Mouse (Mus musculus) G1E (cell line): Measurements from ENCODE around the gene Izumo1r. TPM values are rescaled to one million over a fixed set of nuclear protein-coding genes. Genes with fewer than 3 reads are reported as not detected.

Experiments
- ATAC-seq: 2 replicates; pipeline ENCODE4 v1.8.0; 2016; ENCODE audit warnings: mild to moderate bottlenecking; ENCODE audit not compliant: insufficient number of reproducible peaks, poor library complexity, low FRiP score, severe bottlenecking; ENCODE audit errors: extremely low read depth
- DNase-seq: peaks from one replicate; pipeline ENCODE4 v3.0.0; 2012; ENCODE audit warnings: low spot score
- H3K27me3 ChIP-seq: 2 replicates; pipeline ENCODE4 v1.6.1; 2012; ENCODE audit warnings: mild to moderate bottlenecking, low read length, inconsistent platforms; ENCODE audit not compliant: insufficient read depth
- H3K36me3 ChIP-seq: replicated peaks from 2 replicates; pipeline ENCODE3; 2012; ENCODE audit warnings: mild to moderate bottlenecking, inconsistent platforms
- H3K4me1 ChIP-seq: 2 replicates; pipeline ENCODE4 v1.6.1; 2012; ENCODE audit warnings: low read depth, low read length, inconsistent platforms, mixed read lengths; ENCODE audit not compliant: insufficient read depth
- H3K4me3 ChIP-seq: 2 replicates; pipeline ENCODE4 v1.5.1; 2012; ENCODE audit warnings: low read depth, mild to moderate bottlenecking, inconsistent platforms, low read length, moderate library complexity, mixed read lengths
- H3K9me3 ChIP-seq: replicated peaks from 2 replicates; pipeline ENCODE4 v1.6.1; 2012; ENCODE audit warnings: inconsistent platforms
- CTCF ChIP-seq: IDR thresholded peaks from 2 replicates; pipeline ENCODE4 v1.5.1; 2012; ENCODE audit warnings: low read depth, low read length, inconsistent platforms, mixed read lengths
- GATA1 ChIP-seq: IDR thresholded peaks from 2 replicates; pipeline ENCODE4 v1.6.1; 2012; ENCODE audit warnings: borderline replicate concordance, low read length, inconsistent platforms, mixed read lengths
- GATA2 ChIP-seq: IDR thresholded peaks from 2 replicates; pipeline ENCODE4 v1.6.1; 2012; ENCODE audit warnings: low read depth, low read length, inconsistent platforms, borderline replicate concordance
- POLR2AphosphoS5 ChIP-seq: IDR thresholded peaks from 2 replicates; pipeline ENCODE4 v1.6.1; 2012; ENCODE audit warnings: low read depth, low read length, inconsistent platforms; ENCODE audit not compliant: insufficient replicate concordance
- TAL1 ChIP-seq: conservative IDR thresholded peaks from 2 replicates; pipeline ENCODE4 v1.6.1; 2012; ENCODE audit warnings: low read depth, low read length, inconsistent platforms, mixed read lengths
- polyA plus RNA-seq: library from polyadenylated mRNA; stranded (reverse); fragments of >175 nt; gene quantifications from 2 replicates; pipeline ENCODE4 v1.2.3, GENCODE M21; 2012
- total RNA-seq, 2 experiments: library from RNA; stranded (forward) in 1 of 2; stranded (reverse) in 1 of 2; fragments of 200-1000 nt in 1 of 2; fragments of >200 nt in 1 of 2; fragmentation: Nextera tagmentation in 1 of 2; gene quantifications; 2 replicates each; pipeline ENCODE4 v1.2.3; 2014 to 2017

The Izumo1r gene
- not detected in 2 replicates for total RNA-seq (2014; fragmentation: Nextera tagmentation)
- total RNA-seq (2017): 0.11 TPM in 1 of 2 replicates, not detected in the other
- not detected in 2 replicates for polyA plus RNA-seq

DNA sequence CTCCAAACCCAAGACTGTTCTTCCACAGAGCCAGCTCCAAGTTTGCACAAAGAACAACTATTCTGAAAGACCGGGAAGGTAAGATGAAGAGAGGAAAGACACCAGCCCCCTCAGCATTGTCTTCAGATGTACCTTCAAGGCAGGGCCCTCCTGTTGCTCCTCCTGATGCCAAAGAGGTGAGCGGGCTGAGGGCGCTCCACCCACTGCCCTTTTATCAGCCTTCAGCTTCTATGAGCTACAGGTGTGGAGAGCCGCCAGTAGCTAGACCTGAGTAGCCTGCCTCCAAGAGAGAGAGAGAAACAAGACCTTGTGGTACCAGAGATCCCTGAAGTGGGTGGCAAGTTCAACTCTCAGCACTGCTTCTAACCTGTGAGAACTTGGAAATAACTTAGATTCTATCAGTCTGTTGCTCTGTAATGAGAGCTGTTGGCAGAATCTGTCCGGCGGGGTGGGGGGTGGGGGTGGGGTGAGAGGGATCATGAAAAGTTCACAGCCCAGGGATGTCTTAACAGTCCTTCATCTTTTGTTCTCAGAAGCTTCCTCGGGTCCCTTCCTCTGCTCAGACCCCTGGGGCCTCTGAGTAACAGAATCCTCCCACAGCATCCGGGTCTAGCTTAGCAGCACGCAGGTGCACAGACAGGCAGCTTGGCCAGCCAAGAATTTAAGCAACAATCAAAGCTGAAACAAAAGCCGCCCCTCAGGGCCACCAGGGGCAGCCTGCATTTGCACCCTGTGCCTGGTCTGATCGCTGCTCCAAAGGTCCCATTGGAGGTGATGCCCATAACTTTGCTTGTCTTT is at the start of gene Izumo1r:
TSS of gene Izumo1r (minus strand) at position 369 of the 798 bp plus-strand sequence.
- Histone ChIP-seq H3K4me3 (no peak within 1 kb of the TSS), H3K27me3 (peaks cover 3% of the 10 kb centered on the region), H3K36me3 (no peaks in the 10 kb centered on the region), H3K9me3 (no peaks in the 10 kb centered on the region), H3K4me1 (no peaks in the 10 kb centered on the region)
- TF ChIP-seq GATA2: no peak
- no peak for TF ChIP-seq CTCF
- no peak for TF ChIP-seq POLR2AphosphoS5
- no peak for TF ChIP-seq TAL1
- no peak for TF ChIP-seq GATA1
- ATAC-seq (no peak), DNase-seq (no peak)

- ATAC-seq: no peak
Observed at GRCm38 (mm10) chr9:14951072-14951471, 47.3 kb upstream of the Izumo1r start.

GRCm38 (mm10) chr9:14948843-14949242 is 45.1 kb upstream of the Izumo1r start:
- Histone ChIP-seq H3K9me3 (no peaks in the 10 kb centered on the region), H3K27me3 (no peaks in the 10 kb centered on the region), H3K36me3 (no peaks in the 10 kb centered on the region), H3K4me3 (no peak overlapping the region), H3K4me1 (no peaks in the 10 kb centered on the region)
- DNase-seq (no peak), ATAC-seq (no peak)
- TF ChIP-seq CTCF (no peak), POLR2AphosphoS5 (no peak), TAL1 (no peak), GATA2 (no peak), GATA1 (no peak)

More at GRCm38 (mm10) chr9:14951072-14951471, 47.3 kb upstream of the Izumo1r start:
- Histone ChIP-seq H3K36me3 (no peaks in the 10 kb centered on the region), H3K4me3 (no peak overlapping the region), H3K4me1 (no peaks in the 10 kb centered on the region), H3K9me3 (no peaks in the 10 kb centered on the region), H3K27me3 (no peaks in the 10 kb centered on the region)
- DNase-seq: no peak
- TF ChIP-seq CTCF: no peak
- no peak for TF ChIP-seq TAL1
- no peak for TF ChIP-seq POLR2AphosphoS5
- no peak for TF ChIP-seq GATA2
- TF ChIP-seq GATA1: no peak

GRCm38 (mm10) chr9:14946677-14947076 is 42.9 kb upstream of the Izumo1r start:
- Histone ChIP-seq H3K9me3 (no peaks in the 10 kb centered on the region), H3K36me3 (no peaks in the 10 kb centered on the region), H3K27me3 (no peaks in the 10 kb centered on the region), H3K4me3 (no peak overlapping the region), H3K4me1 (no peaks in the 10 kb centered on the region)
- DNase-seq: no peak
- ATAC-seq: no peak
- TF ChIP-seq TAL1 (no peak), POLR2AphosphoS5 (no peak), GATA2 (no peak), GATA1 (no peak), CTCF (no peak)

DNA sequence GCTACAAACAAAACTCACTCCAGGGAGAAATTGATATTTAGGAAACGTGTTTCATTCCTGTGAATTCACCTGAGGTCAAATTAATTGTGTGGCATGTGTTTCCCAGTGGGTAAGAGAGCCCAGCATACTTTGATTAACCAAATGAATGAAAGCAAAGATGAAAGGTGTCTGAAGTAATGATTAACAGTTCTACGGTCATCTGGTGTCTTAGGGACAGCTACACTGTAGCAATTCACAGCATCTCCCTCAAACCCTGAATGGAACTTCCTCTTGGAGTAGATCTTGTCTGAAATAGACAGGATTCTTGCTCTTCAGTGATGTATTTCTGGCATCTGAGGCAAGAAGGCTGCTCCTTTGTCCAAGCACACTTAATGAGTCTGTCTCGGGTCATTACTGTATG is 42.2 kb upstream of the Izumo1r start:
- Histone ChIP-seq H3K27me3 (no peaks in the 10 kb centered on the region), H3K4me3 (no peak overlapping the region), H3K9me3 (no peaks in the 10 kb centered on the region), H3K36me3 (no peaks in the 10 kb centered on the region), H3K4me1 (no peaks in the 10 kb centered on the region)
- ATAC-seq: no peak
- no peak for DNase-seq
- TF ChIP-seq TAL1: no peak
- no peak for TF ChIP-seq POLR2AphosphoS5
- no peak for TF ChIP-seq GATA1
- TF ChIP-seq GATA2: no peak
- TF ChIP-seq CTCF: no peak

DNA sequence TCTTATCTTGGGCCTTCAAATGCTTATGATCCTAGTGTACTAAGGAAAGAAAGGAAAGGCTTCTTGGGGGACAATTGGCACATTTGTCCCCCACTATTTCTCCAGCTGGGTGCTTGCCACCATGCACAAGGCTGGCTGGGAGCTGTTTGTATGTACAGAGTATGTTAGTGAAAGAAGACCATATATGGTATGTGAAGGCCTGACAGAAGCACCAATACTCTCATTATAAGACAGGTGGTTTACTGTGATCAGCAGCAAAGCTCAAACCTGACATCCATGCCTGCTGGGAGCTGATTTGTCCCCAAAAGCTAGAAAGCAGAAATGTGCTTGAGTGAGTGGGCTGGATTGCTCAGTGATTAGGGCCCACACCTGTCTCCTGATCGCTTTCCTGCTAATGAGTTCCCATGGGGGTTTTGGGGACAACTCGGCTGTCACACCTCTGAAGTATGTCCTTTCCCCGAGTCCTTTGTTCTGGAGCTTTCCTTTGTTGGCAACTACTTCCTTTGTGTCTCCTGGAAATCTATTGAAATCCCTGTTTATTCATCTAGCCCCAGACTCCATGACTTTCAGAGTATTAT is 38.5 kb upstream of the Izumo1r start:
- Histone ChIP-seq H3K36me3 (no peaks in the 10 kb centered on the region), H3K4me3 (no peak overlapping the region), H3K27me3 (no peaks in the 10 kb centered on the region), H3K9me3 (no peaks in the 10 kb centered on the region), H3K4me1 (no peaks in the 10 kb centered on the region)
- no peak for DNase-seq
- no peak for TF ChIP-seq TAL1
- no peak for TF ChIP-seq GATA2
- no peak for TF ChIP-seq CTCF
- TF ChIP-seq GATA1: no peak
- no peak for TF ChIP-seq POLR2AphosphoS5
- no peak for ATAC-seq
